Mouse (Mus musculus) WW6 (cell line): ENCODE data around the gene Reg4.

Experiments
- DNase-seq: peaks from one replicate; pipeline ENCODE4 v3.0.0-alpha.2; 2013; ENCODE audit warnings: low read depth, low spot score

The Reg4 gene

GRCm38 (mm10) chr3:98280933-98281678, 59.1 kb downstream of the Reg4 start:
- DNase-seq: no peak

GRCm38 (mm10) chr3:98282422-98282821, 60.5 kb downstream of the Reg4 start:
- no peak for DNase-seq

GRCm38 (mm10) chr3:98283205-98283604, 61.2 kb downstream of the Reg4 start:
- DNase-seq: no peak
